Mouse (Mus musculus): ENCODE data around the gene Gstcd.

GRCm38 (mm10) chr3:132940181-132940990 lies 151.4 kb downstream of the Gstcd start:
- TF ChIP-seq CTCF (IDR thresholded peaks at IDR 0.05; ENCODE audit: extremely low read depth, insufficient read length, insufficient replicate concordance, low read depth, low read length) = no peak
- no peak for TF ChIP-seq POLR2A (IDR thresholded peaks at IDR 0.05; ENCODE audit: low read depth, low read length)

Data from small intestine, adult 2 months (tissue).